Mouse (Mus musculus) megakaryocyte, adult 5-6 weeks (primary cell): ENCODE results near the gene Zfp597. TPM values are rescaled to one million over a fixed set of nuclear protein-coding genes. Genes with fewer than 3 reads are reported as not detected.
A peak's percentile ranks its signal among the peaks of the same experiment; 100 is the strongest.

Experiments used
- ATAC-seq: 2 replicates; pipeline ENCODE4 v1.8.0; 2016; ENCODE audit warnings: mild to moderate bottlenecking, inconsistent platforms; ENCODE audit not compliant: poor library complexity, severe bottlenecking
- total RNA-seq, 2 experiments: library from RNA; stranded (forward) in 1 of 2; stranded (reverse) in 1 of 2; fragments of 153-499, 151-499 nt in 1 of 2; fragments of 221-1000, 200-1000 nt in 1 of 2; gene quantifications; 2 replicates each; pipeline versions ENCODE4 v1.2.3 to v1.2.4; 2015 to 2017

The Zfp597 gene
- total RNA-seq (2015) (9.9 and 11.0 TPM in 2 replicates), total RNA-seq (2017) (20.8 and 22.5 TPM in 2 replicates)

- peak; percentile 99 for ATAC-seq
These were observed at the start of gene Zfp597, which contains the start of gene Gm20695 for GRCm38 (mm10) chr16:3884201-3885064. TSS of gene Zfp597 (minus strand) at chr16:3884561. TSS of gene Gm20695 (plus strand) at chr16:3884648.

- peak; percentile 41 for ATAC-seq
These were observed 49.7 kb upstream of the Zfp597 start for GRCm38 (mm10) chr16:3934091-3934490.

GRCm38 (mm10) chr16:3933536-3933935, 49.2 kb upstream of the Zfp597 start:
- ATAC-seq, result no peak

- peak; percentile 96 for ATAC-seq
These were observed 44.8 kb upstream of the Zfp597 start for GRCm38 (mm10) chr16:3929151-3929550.

- ATAC-seq, result no peak
These were observed 44.2 kb upstream of the Zfp597 start for GRCm38 (mm10) chr16:3928582-3928981.

GRCm38 (mm10) chr16:3923966-3924365, 39.6 kb upstream of the Zfp597 start:
- no peak for ATAC-seq

- ATAC-seq, result no peak
These were observed 39.2 kb upstream of the Zfp597 start for GRCm38 (mm10) chr16:3923515-3923914.

GRCm38 (mm10) chr16:3920756-3921155, 36.4 kb upstream of the Zfp597 start:
- ATAC-seq, result peak; percentile 70

- no peak for ATAC-seq
These were observed 24.8 kb upstream of the Zfp597 start for GRCm38 (mm10) chr16:3909118-3909517.

- peak; percentile 97 for ATAC-seq
These were observed 24.3 kb upstream of the Zfp597 start, which contains the start of the genes 1700037C18Rik and Cluap1 for GRCm38 (mm10) chr16:3908537-3909111. TSS of gene 1700037C18Rik (minus strand) at chr16:3908689. TSS of gene Cluap1 (plus strand) at chr16:3908801.

GRCm38 (mm10) chr16:3907471-3907870, 23.1 kb upstream of the Zfp597 start:
- ATAC-seq, result no peak

- no peak for ATAC-seq
These were observed 12.2 kb upstream of the Zfp597 start for GRCm38 (mm10) chr16:3896553-3896952.

GRCm38 (mm10) chr16:3896046-3896445, 11.7 kb upstream of the Zfp597 start:
- ATAC-seq, result no peak

- ATAC-seq, result peak; percentile 96
These were observed 10.9 kb upstream of the Zfp597 start for GRCm38 (mm10) chr16:3895173-3895792.

- no peak for ATAC-seq
These were observed 9.4 kb upstream of the Zfp597 start for GRCm38 (mm10) chr16:3893739-3894138.

GRCm38 (mm10) chr16:3891621-3892295, 7.4 kb upstream of the Zfp597 start:
- ATAC-seq, result no peak

- ATAC-seq, result peak; percentile 22; the same call in 1 of the 2 replicates
These were observed 807 bp upstream of the Zfp597 start for GRCm38 (mm10) chr16:3885065-3885670.

- ATAC-seq, result no peak
These were observed 8.0 kb downstream of the Zfp597 start for GRCm38 (mm10) chr16:3876346-3876745.

GRCm38 (mm10) chr16:3872216-3873047, 11.9 kb downstream of the Zfp597 start, which contains the start of gene Naa60:
TSS of gene Naa60 (plus strand) at chr16:3872375.
- ATAC-seq, result peak; percentile 99
